Mouse (Mus musculus) intestine, embryonic 14.5 days (tissue): ENCODE data around the gene Neu1. TPM values are rescaled to one million over a fixed set of nuclear protein-coding genes. Genes with fewer than 3 reads are reported as not detected.

Source experiments
- ATAC-seq: fragments of 200-750 bp; cut with Nextera tagmentation; replicated peaks from 2 replicates; pipeline ENCODE4 v1.8.0; 2017; ENCODE audit warnings: low read depth, moderate number of reproducible peaks, moderate TSS enrichment, moderate library complexity; ENCODE audit not compliant: low FRiP score, low TSS enrichment
- DNase-seq: peaks from one replicate; pipeline ENCODE4 v3.0.0-alpha.2; 2018; ENCODE audit warnings: low spot score
- H3K27ac ChIP-seq: fragments of 300-500 bp; sonication (generic); 2 replicates; pipeline ENCODE4 v1.5.1; 2014; ENCODE audit warnings: low read depth, mild to moderate bottlenecking, control low read depth
- H3K27me3 ChIP-seq: fragments of 300-500 bp; sonication (generic); replicated peaks from 2 replicates; pipeline ENCODE4 v1.6.1; 2014; ENCODE audit warnings: low read length, control low read depth; ENCODE audit not compliant: control insufficient read depth, insufficient read depth
- H3K36me3 ChIP-seq: fragments of 300-500 bp; sonication (generic); 2 replicates; pipeline ENCODE4 v1.6.1; 2014; ENCODE audit warnings: low read length, control low read depth; ENCODE audit not compliant: control insufficient read depth, insufficient read depth
- H3K4me1 ChIP-seq: fragments of 300-500 bp; sonication (generic); replicated peaks from 2 replicates; pipeline ENCODE4 v1.6.1; 2014; ENCODE audit warnings: low read length, control low read depth, mixed read lengths; ENCODE audit not compliant: control insufficient read depth, insufficient read depth
- H3K4me2 ChIP-seq: fragments of 300-500 bp; sonication (generic); 2 replicates; pipeline ENCODE4 v1.6.1; 2014; ENCODE audit warnings: low read length
- H3K4me3 ChIP-seq: fragments of 300-500 bp; sonication (generic); 2 replicates; pipeline ENCODE4 v1.5.1; 2014; ENCODE audit warnings: low read depth, low read length, control low read depth, mixed read lengths
- H3K9ac ChIP-seq: fragments of 300-500 bp; sonication (generic); 2 replicates; pipeline ENCODE4 v1.6.1; 2014; ENCODE audit warnings: mild to moderate bottlenecking, low read length
- H3K9me3 ChIP-seq: fragments of 300-500 bp; sonication (generic); 2 replicates; pipeline ENCODE4 v1.6.1; 2016; ENCODE audit warnings: low read length, control low read depth; ENCODE audit not compliant: control insufficient read depth
- WGBS: fragments of 180-500 bp; shearing (Covaris S2); extraction: QIAGEN DNeasy Blood & Tissue Kit; methylation state at CpG from one replicate; pipeline ENCODE4 v1.1.7; 2014; 5-methylcytosine and 5-hydroxymethylcytosine counted together
- polyA plus RNA-seq: library from polyadenylated mRNA; unstranded; fragments of >200 nt; fragmentation: Nextera tagmentation; extraction: Ambion mirVana; gene quantifications from 2 replicates; pipeline ENCODE4 v1.2.1, GENCODE M21; 2014

The Neu1 gene
- polyA plus RNA-seq, 1 experiment from 2014 or later = 42.8 TPM

- Histone ChIP-seq H3K9me3 (no peaks in the 10 kb centered on the region), H3K4me2 (peak overlapping the region; percentile 38; the same call in 1 of the 2 replicates), H3K9ac (no peak overlapping the region), H3K27ac (no peak overlapping the region), H3K36me3 (peaks cover 37% of the 10 kb centered on the region), H3K4me3 (no peak overlapping the region), H3K4me1 (no peaks in the 10 kb centered on the region; the same call in 1 of the 2 replicates), H3K27me3 (no peaks in the 10 kb centered on the region)
- DNase-seq (peak; percentile 75), ATAC-seq (peak; percentile 53; the same call in 1 of the 2 replicates)
- WGBS = 19% methylated on average over 11 of the region's 11 CpGs
These were observed 15.6 kb upstream of the Neu1 start for GRCm38 (mm10) chr17:34915410-34915831.

GRCm38 (mm10) chr17:34916316-34916715 is 14.7 kb upstream of the Neu1 start:
- H3K4me1 ChIP-seq = no peaks in the 10 kb centered on the region
- H3K4me3 ChIP-seq = no peak overlapping the region
- H3K4me2 ChIP-seq = no peak overlapping the region
- no peaks in the 10 kb centered on the region for H3K27me3 ChIP-seq
- DNase-seq (no peak), ATAC-seq (no peak)
- no peak overlapping the region for H3K9ac ChIP-seq
- H3K27ac ChIP-seq = no peak overlapping the region
- no peaks in the 10 kb centered on the region for H3K9me3 ChIP-seq
- peaks cover 28% of the 10 kb centered on the region for H3K36me3 ChIP-seq
- 89% methylated on average over 5 of the region's 5 CpGs for WGBS

- Histone ChIP-seq H3K27ac (no peak overlapping the region), H3K4me1 (no peaks in the 10 kb centered on the region), H3K9me3 (no peaks in the 10 kb centered on the region), H3K9ac (no peak overlapping the region), H3K4me2 (no peak overlapping the region), H3K36me3 (peaks cover 19% of the 10 kb centered on the region), H3K4me3 (no peak overlapping the region), H3K27me3 (no peaks in the 10 kb centered on the region)
- WGBS = 76% methylated on average over 9 of the region's 9 CpGs
- ATAC-seq (no peak), DNase-seq (no peak)
These were observed 13.9 kb upstream of the Neu1 start for GRCm38 (mm10) chr17:34917188-34917587.

- no peaks in the 10 kb centered on the region for H3K36me3 ChIP-seq
- no peaks in the 10 kb centered on the region for H3K4me1 ChIP-seq
- H3K9me3 ChIP-seq = no peaks in the 10 kb centered on the region
- no peak for DNase-seq
- no peak for ATAC-seq
- no peaks in the 10 kb centered on the region for H3K27me3 ChIP-seq
- no peak overlapping the region for H3K9ac ChIP-seq
- H3K27ac ChIP-seq = no peak overlapping the region
- no peak overlapping the region for H3K4me2 ChIP-seq
- 53% methylated on average over 6 of the region's 6 CpGs for WGBS
- H3K4me3 ChIP-seq = no peak overlapping the region
These were observed 8.1 kb upstream of the Neu1 start for GRCm38 (mm10) chr17:34922939-34923338.

- no peak for ATAC-seq
- 73% methylated on average over 5 of the region's 5 CpGs for WGBS
- no peak overlapping the region for H3K27ac ChIP-seq
These were observed 6.8 kb upstream of the Neu1 start for GRCm38 (mm10) chr17:34924258-34924657.

GRCm38 (mm10) chr17:34927306-34928019 is 3.6 kb upstream of the Neu1 start:
- Histone ChIP-seq H3K9ac (no peak overlapping the region), H3K27me3 (no peaks in the 10 kb centered on the region), H3K9me3 (no peaks in the 10 kb centered on the region), H3K4me2 (no peak overlapping the region), H3K4me3 (no peak overlapping the region), H3K4me1 (peaks cover 6% of the 10 kb centered on the region; the same call in 1 of the 2 replicates), H3K27ac (no peak overlapping the region), H3K36me3 (no peaks in the 10 kb centered on the region)
- DNase-seq = no peak
- no peak for ATAC-seq
- WGBS = 87% methylated on average over 18 of the region's 18 CpGs

More at GRCm38 (mm10) chr17:34924258-34924657, 6.8 kb upstream of the Neu1 start:
- Histone ChIP-seq H3K27me3 (no peaks in the 10 kb centered on the region), H3K4me3 (no peak overlapping the region), H3K4me2 (no peak overlapping the region), H3K9ac (no peak overlapping the region), H3K36me3 (no peaks in the 10 kb centered on the region), H3K4me1 (no peaks in the 10 kb centered on the region), H3K9me3 (no peaks in the 10 kb centered on the region)
- DNase-seq = no peak

GRCm38 (mm10) chr17:34928841-34929240 is 2.2 kb upstream of the Neu1 start:
- WGBS = 55% methylated on average over 4 of the region's 4 CpGs
- ATAC-seq (no peak), DNase-seq (no peak)
- Histone ChIP-seq H3K4me2 (no peak overlapping the region), H3K9ac (no peak overlapping the region), H3K9me3 (no peaks in the 10 kb centered on the region), H3K4me3 (no peak overlapping the region), H3K27me3 (no peaks in the 10 kb centered on the region), H3K36me3 (0 out of 2 replicates have a peak, but pooled peaks cover 9% of the 10 kb centered on the region), H3K27ac (no peak overlapping the region), H3K4me1 (peaks cover 6% of the 10 kb centered on the region; the same call in 1 of the 2 replicates)

- ATAC-seq (peak; percentile 26), DNase-seq (peak; percentile 71)
- Histone ChIP-seq H3K4me3 (peak overlapping the region; percentile 71), H3K36me3 (peaks cover 28% of the 10 kb centered on the region; the same call in 1 of the 2 replicates), H3K4me2 (peak overlapping the region; percentile 99), H3K27ac (peak overlapping the region; percentile 38; the same call in 1 of the 2 replicates), H3K4me1 (peaks cover 6% of the 10 kb centered on the region; the same call in 1 of the 2 replicates), H3K9ac (peak overlapping the region; percentile 80), H3K27me3 (no peaks in the 10 kb centered on the region), H3K9me3 (no peaks in the 10 kb centered on the region)
- WGBS = 10% methylated on average over 14 of the region's 14 CpGs
These were observed 664 bp downstream of the Neu1 start for GRCm38 (mm10) chr17:34931735-34932098.

GRCm38 (mm10) chr17:34932287-34932686 is 1.2 kb downstream of the Neu1 start:
- H3K27ac ChIP-seq = no peak overlapping the region
- DNase-seq (no peak), ATAC-seq (no peak)
- H3K27me3 ChIP-seq = no peaks in the 10 kb centered on the region
- peak overlapping the region; percentile 71 for H3K4me3 ChIP-seq
- H3K9ac ChIP-seq = peak overlapping the region; percentile 80
- H3K9me3 ChIP-seq = no peaks in the 10 kb centered on the region
- H3K36me3 ChIP-seq = peaks cover 28% of the 10 kb centered on the region; the same call in 1 of the 2 replicates
- 72% methylated on average over 8 of the region's 8 CpGs for WGBS
- H3K4me1 ChIP-seq = peaks cover 6% of the 10 kb centered on the region; the same call in 1 of the 2 replicates
- H3K4me2 ChIP-seq = peak overlapping the region; percentile 99
